Mouse (Mus musculus) thymus, postnatal 14 days (tissue): ENCODE results near the gene Cd72.

Experiments used
- DNase-seq: peaks from one replicate; pipeline ENCODE4 v3.0.0; 2021

Gene Cd72

DNA sequence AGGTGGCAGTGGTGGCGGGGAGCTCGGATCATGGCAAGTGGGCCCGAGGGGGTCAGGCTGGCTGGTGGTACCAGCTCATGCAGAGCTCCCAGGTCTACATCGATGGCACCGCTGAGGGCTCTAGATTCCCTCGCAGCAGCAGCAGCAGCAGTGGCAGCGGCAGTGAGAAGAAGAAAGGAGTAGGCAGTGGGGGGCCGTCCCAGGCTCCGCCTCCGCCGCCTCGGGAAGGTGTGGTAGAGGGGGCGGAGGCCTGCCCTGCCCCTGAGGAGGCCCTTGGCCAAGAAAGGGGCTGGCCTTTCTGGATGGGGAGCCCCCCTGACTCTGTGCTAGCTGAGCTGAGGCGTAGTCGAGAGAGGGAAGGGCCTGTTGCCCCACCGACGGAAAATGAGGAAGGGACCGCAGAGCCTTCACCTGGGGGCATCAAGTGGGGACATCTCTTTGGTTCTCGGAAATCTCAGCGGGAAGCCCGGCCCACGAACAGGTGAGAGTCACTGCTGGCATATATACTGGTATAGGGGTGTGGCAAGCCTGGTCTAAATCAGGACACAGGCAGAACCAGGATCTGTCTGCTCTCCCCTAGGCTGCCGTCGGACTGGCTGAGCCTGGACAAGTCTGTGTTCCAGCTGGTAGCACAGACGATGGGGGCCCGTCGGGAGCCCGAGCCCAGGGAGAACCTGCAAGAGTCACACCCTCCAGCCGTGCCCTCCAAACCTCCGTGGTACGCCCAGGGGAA lies 28.6 kb downstream of the Cd72 start:
- peak; percentile 64 for DNase-seq

DNA sequence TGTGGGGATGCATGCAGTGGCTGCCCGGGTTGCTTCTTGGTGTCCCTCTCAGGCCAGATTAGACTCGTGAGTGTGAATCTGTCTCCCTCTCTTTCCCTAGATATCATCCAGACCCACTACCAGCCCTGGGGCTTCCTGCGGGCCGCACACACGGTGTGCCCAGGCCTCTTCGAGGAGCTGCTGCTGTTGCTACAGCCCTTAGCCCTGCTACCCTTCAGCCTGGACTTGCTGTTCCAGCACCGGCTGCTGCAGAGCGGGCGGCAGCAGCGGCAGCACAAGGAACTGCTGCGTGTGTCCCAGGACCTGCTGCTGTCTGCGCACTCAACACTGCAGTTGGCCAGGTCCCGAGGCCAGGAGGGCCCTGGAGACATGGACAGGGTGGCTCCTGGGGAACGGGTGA lies 29.2 kb downstream of the Cd72 start:
- no peak for DNase-seq

- no peak for DNase-seq
Observed at GRCm38 (mm10) chr4:43424072-43424471, 30.4 kb downstream of the Cd72 start.

DNA sequence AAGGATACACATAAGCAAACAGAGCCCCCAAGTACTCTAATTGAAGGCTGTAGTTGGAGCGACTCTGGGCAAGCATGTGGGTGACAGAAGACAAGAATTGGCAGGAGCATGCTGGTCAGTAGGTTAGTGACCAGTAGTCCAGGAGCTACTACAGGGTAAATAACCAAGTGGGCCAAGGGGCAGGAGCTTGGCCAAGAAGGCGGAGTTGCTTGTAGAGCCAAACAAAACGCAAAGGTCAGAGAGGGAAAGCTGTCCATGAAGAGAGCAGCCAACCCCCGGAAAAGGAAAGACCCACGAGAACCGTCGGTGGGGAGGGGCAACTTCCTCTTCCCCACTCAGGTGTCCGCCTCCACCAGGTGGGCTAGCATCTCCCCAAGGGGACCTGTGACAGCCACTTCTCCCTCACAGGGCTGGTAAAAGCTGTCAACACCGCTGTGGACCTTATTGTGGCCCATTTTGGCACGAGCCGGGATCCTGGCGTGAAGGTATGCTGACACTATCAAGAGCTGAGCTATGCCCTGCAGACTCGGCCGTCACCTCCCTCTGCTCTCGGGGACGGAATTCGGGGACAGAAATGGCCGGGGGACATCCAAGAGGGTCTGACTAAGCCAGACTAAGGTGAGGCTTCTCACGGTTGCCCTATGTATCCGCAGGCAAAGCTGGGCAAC lies 31.0 kb downstream of the Cd72 start:
- DNase-seq = no peak

- no peak for DNase-seq
Observed at GRCm38 (mm10) chr4:43421632-43422240, 32.7 kb downstream of the Cd72 start.

GRCm38 (mm10) chr4:43420305-43420704 lies 34.1 kb downstream of the Cd72 start:
- DNase-seq = peak; percentile 72

DNA sequence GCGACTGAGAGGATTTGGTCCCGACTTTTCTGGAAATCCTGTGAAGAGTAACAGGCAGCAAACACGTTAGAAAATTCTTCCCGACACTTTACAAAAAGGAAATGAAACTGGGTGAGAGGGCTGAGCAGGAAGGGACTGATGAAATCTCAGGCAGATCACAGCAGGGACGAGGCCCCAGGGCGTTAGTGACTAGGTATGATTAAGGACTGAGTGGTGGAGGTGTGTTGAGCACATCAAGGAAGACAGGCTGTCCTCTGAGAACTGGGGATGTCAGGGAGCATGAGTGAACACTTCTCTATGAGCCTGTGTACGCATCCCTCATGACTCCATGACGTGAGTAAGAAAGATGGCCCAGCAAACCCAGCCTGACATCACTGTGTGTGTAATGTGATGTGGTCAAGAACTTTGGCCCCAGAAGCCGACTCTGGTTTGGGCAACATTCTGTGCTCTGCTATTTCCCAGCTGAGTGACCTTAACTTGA lies 34.6 kb downstream of the Cd72 start:
- DNase-seq = no peak

- DNase-seq = no peak
Observed at GRCm38 (mm10) chr4:43418973-43419656, 35.3 kb downstream of the Cd72 start.

DNA sequence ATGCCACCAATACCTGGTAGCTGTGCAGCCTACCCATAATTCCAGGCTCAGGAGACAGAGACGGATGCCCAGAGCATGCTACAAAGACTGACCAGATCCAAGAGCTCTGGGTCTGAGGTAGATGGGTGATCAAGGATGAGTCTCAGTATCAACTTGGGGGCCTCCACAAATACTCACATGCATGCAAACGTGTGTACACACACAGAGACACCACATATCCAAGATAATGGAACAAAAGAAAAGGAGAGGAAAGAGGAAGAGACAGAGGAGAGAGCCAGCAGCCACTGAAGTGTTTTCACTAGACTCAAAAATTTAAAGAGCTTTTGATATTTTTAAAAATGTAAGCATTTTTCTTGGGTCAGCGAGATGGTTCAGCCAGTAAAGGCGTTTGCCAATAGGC lies 36.0 kb downstream of the Cd72 start:
- DNase-seq = no peak

- DNase-seq = no peak
Observed at GRCm38 (mm10) chr4:43417269-43418062, 37.0 kb downstream of the Cd72 start.

GRCm38 (mm10) chr4:43416071-43416490 lies 38.3 kb downstream of the Cd72 start:
- no peak for DNase-seq

- no peak for DNase-seq
Observed at GRCm38 (mm10) chr4:43415221-43416070, 39.0 kb downstream of the Cd72 start.

GRCm38 (mm10) chr4:43414761-43415160 lies 39.7 kb downstream of the Cd72 start:
- no peak for DNase-seq

DNA sequence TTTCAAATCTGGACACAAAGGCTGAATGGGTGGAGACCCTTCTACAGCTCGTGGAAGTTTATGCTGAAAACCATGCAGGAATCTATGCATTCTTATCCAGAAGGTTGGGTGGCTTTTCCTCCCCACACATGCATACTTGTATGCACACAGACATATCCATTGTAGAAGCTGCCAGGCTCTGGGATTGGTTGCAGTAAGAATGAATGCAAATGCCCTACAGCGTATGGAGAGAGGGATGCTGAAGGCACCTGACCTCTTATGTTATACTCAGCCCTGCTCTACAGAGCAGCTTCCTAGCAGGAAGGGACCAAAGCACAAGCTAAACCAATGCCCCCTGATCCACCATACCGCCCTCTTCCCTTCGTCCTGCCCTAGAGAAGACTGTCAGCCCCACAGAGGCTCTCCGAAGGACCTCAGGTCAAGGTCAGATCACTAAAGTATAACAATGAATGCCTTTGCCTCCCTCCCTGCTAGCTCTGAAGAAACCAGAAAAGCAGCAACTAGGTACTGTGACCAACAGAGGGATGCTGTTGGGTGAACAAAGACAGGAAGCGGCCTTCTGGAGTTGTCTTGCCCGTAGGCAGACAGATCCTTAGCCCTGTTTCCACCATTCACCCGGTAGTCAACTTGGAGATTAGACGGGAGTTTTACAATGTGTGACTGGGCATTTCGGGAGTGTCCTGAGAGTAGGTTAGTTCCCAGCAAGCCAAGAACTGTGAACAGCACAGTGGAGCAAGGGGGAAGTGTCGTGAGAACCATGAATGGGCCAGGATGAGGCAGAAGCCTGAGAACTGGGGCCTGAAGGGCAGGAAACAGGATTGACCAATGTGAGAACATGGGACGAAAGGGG lies 47.1 kb downstream of the Cd72 start:
- no peak for DNase-seq

DNA sequence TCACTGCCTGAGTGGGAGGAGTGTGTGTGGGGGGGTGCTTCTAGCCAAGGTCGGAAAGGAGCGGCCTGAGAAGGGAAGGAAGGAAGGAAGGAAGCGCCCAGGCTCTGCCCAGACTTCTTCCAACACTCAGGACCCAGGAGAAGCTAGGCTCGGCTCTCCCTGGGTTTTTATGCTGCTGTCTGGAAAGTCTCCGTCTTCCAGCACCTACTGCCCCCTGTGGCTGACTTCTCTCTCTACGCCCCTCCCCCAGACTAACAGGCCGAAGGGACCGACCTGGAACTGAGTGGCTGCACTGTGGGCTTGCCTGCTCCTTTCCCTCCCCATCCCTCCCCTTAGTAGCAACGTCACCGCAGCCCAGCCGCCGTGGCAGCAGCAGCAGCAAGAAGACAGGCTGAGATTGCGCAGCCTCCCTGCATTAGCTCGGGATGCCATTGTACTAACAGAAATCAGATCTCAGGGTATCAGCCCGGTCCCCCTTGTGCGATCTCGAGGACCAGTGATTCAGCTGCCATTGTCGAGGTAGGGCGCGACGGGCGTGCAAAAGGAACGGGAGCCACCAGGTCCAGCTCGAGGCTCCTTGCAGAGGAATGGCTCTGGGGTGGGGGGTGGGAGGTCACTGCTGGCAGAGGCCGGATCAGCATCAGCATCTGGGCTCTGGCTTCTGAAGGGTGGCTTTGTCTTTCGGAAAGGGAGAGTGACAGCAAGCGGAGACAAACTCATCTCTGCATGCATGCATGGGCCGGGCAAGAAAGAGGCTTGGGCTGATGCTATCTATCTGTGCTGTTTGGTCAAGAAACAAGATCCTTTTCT lies 48.1 kb downstream of the Cd72 start:
- no peak for DNase-seq

GRCm38 (mm10) chr4:43404697-43405096 lies 49.7 kb downstream of the Cd72 start:
- DNase-seq = no peak

GRCm38 (mm10) chr4:43402212-43402611 lies 52.2 kb downstream of the Cd72 start:
- no peak for DNase-seq

DNA sequence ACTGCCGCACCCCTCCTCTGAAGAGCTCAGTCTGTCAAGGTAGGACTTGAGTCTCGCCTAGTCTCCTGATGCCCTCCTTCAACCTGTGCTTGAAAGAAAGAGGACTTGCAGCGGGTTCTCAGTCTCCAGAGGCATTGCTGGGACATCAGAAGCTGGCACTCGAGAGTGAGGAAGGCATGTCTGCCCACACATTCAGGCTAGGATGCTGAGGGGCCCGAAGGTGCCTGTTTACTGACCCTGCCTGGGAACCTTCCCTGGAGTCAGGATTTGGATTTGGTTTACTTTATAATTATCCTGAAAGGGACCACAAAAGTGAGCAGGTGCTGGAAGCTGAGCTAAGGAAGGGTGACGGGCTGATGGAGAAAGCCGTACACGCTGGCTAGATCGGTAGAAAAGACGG lies 52.9 kb downstream of the Cd72 start:
- DNase-seq = no peak

DNA sequence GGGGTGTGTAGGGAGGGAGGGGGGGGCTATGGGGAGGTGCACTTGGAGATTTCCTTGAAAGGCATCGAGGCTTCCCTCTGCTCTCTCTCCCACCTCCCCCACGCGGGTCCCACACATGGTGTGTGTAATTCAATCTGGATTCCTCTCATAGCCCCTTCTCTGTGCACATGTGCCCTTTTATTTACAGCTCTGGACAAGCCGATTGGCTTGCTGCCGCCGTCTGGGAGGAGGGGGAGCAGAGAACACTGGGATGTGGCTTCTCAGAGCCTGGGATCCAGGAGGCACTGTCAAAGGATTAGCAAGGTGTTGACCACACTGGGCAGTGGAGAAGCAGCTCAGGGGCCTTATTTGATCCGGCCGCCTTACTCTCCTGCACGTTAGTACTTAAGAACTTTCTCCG lies 53.5 kb downstream of the Cd72 start:
- no peak for DNase-seq
